Mouse (Mus musculus): Measurements from ENCODE around the gene Pik3c2a. TPM values are rescaled to one million over a fixed set of nuclear protein-coding genes. Genes with fewer than 3 reads are reported as not detected.

The Pik3c2a gene
- total RNA-seq, 1 experiment: 36.4 TPM

- TF ChIP-seq CHD2 (IDR thresholded peaks at IDR 0.05; ENCODE audit: low read depth, low read length) (peak; percentile 26; the same call in 1 of the 2 replicates), MAFK (IDR thresholded peaks at IDR 0.05; ENCODE audit: insufficient read depth, low read depth, low read length) (no peak)
- H3K4me3 ChIP-seq (ENCODE audit: insufficient read depth in 1 of 2, low read depth in 1 of 2, low read length in 2 of 2, poor library complexity in 1 of 2, severe bottlenecking in 1 of 2): peak overlapping the region; percentile 66 to 72
- H3K27ac ChIP-seq (ENCODE audit: insufficient read depth, low read depth, low read length, poor library complexity, severe bottlenecking): no peak overlapping the region
- in situ Hi-C loops (cut with MboI; ENCODE audit: low sequenced_read_pairs in 2 of 2, unreplicated experiment in 2 of 2): no loop called here
- no peaks in the 10 kb centered on the region for H3K36me3 ChIP-seq (ENCODE audit: control insufficient read depth, insufficient read depth, low read length, poor library complexity, severe bottlenecking)
- H3K9me3 ChIP-seq (ENCODE audit: control insufficient read depth, insufficient read depth, low read depth, low read length): no peaks in the 10 kb centered on the region
- peak; percentile 44 for DNase-seq (ENCODE audit: low read depth, low spot score)
- H3K4me1 ChIP-seq (ENCODE audit: control insufficient read depth in 2 of 2, insufficient read depth in 2 of 2, low read length in 2 of 2, poor library complexity in 1 of 2): 0 out of 4 replicates have a peak, but pooled peaks cover 0 to 1% of the 10 kb centered on the region in 2 experiments
- peak overlapping the region; percentile 73 for H3K9ac ChIP-seq (ENCODE audit: insufficient read depth, low read depth, low read length, poor library complexity, severe bottlenecking)
Observed at GRCm38 (mm10) chr7:116443697-116444325, 562 bp upstream of the Pik3c2a start.

- Histone ChIP-seq H3K27ac (ENCODE audit: insufficient read depth, low read depth, low read length, poor library complexity, severe bottlenecking) (no peak overlapping the region), H3K4me3 (ENCODE audit: insufficient read depth in 1 of 2, low read depth in 1 of 2, low read length in 2 of 2, poor library complexity in 1 of 2, severe bottlenecking in 1 of 2) (peak overlapping the region in 1 of 2 experiments; percentile 72; a peak in 2 of 4 replicates), H3K9ac (ENCODE audit: insufficient read depth, low read depth, low read length, poor library complexity, severe bottlenecking) (no peak overlapping the region; the same call in 1 of the 2 replicates), H3K9me3 (ENCODE audit: control insufficient read depth, insufficient read depth, low read depth, low read length) (no peaks in the 10 kb centered on the region), H3K4me1 (ENCODE audit: control insufficient read depth in 2 of 2, insufficient read depth in 2 of 2, low read length in 2 of 2, poor library complexity in 1 of 2) (0 out of 4 replicates have a peak, but pooled peaks cover 0 to 1% of the 10 kb centered on the region in 2 experiments), H3K36me3 (ENCODE audit: control insufficient read depth, insufficient read depth, low read length, poor library complexity, severe bottlenecking) (no peaks in the 10 kb centered on the region)
- no peak for DNase-seq (ENCODE audit: low read depth, low spot score)
- in situ Hi-C loops (cut with MboI; ENCODE audit: low sequenced_read_pairs in 2 of 2, unreplicated experiment in 2 of 2): no loop called here
- TF ChIP-seq ZC3H11A (IDR thresholded peaks at IDR 0.05; ENCODE audit: borderline replicate concordance, low read depth, low read length): no peak
- no peak for TF ChIP-seq ZNF384 (IDR thresholded peaks at IDR 0.05; ENCODE audit: low read depth, low read length)
- no peak for TF ChIP-seq CHD2 (IDR thresholded peaks at IDR 0.05; ENCODE audit: low read depth, low read length)
- no peak for TF ChIP-seq MAFK (IDR thresholded peaks at IDR 0.05; ENCODE audit: insufficient read depth, low read depth, low read length)
- no peak for TF ChIP-seq HCFC1 (IDR thresholded peaks at IDR 0.05; ENCODE audit: borderline replicate concordance, insufficient read depth, low read length)
Observed at GRCm38 (mm10) chr7:116442226-116442625, 1.0 kb downstream of the Pik3c2a start.

- no peak for DNase-seq (ENCODE audit: low read depth, low spot score)
- Histone ChIP-seq H3K36me3 (ENCODE audit: control insufficient read depth, insufficient read depth, low read length, poor library complexity, severe bottlenecking) (no peaks in the 10 kb centered on the region), H3K4me3 (ENCODE audit: insufficient read depth in 1 of 2, low read depth in 1 of 2, low read length in 2 of 2, poor library complexity in 1 of 2, severe bottlenecking in 1 of 2) (no peak overlapping the region), H3K4me1 (ENCODE audit: control insufficient read depth in 2 of 2, insufficient read depth in 2 of 2, low read length in 2 of 2, poor library complexity in 1 of 2) (0 out of 4 replicates have a peak, but pooled peaks cover 0 to 1% of the 10 kb centered on the region in 2 experiments), H3K27ac (ENCODE audit: insufficient read depth, low read depth, low read length, poor library complexity, severe bottlenecking) (no peak overlapping the region), H3K9ac (ENCODE audit: insufficient read depth, low read depth, low read length, poor library complexity, severe bottlenecking) (no peak overlapping the region), H3K9me3 (ENCODE audit: control insufficient read depth, insufficient read depth, low read depth, low read length) (no peaks in the 10 kb centered on the region)
- in situ Hi-C loops (cut with MboI; ENCODE audit: low sequenced_read_pairs in 2 of 2, unreplicated experiment in 2 of 2): no loop called here
- no peak for TF ChIP-seq CHD2 (IDR thresholded peaks at IDR 0.05; ENCODE audit: low read depth, low read length)
- no peak for TF ChIP-seq HCFC1 (IDR thresholded peaks at IDR 0.05; ENCODE audit: borderline replicate concordance, insufficient read depth, low read length)
- TF ChIP-seq ZC3H11A (IDR thresholded peaks at IDR 0.05; ENCODE audit: borderline replicate concordance, low read depth, low read length): no peak
- no peak for TF ChIP-seq MAFK (IDR thresholded peaks at IDR 0.05; ENCODE audit: insufficient read depth, low read depth, low read length)
- no peak for TF ChIP-seq ZNF384 (IDR thresholded peaks at IDR 0.05; ENCODE audit: low read depth, low read length)
Observed at GRCm38 (mm10) chr7:116441346-116441745, 1.9 kb downstream of the Pik3c2a start.

GRCm38 (mm10) chr7:116431661-116432060 lies 11.6 kb downstream of the Pik3c2a start:
- no peak for DNase-seq (ENCODE audit: low read depth, low spot score)
- H3K4me3 ChIP-seq (ENCODE audit: insufficient read depth in 1 of 2, low read depth in 1 of 2, low read length in 2 of 2, poor library complexity in 1 of 2, severe bottlenecking in 1 of 2): no peak overlapping the region
- no peak overlapping the region for H3K27ac ChIP-seq (ENCODE audit: insufficient read depth, low read depth, low read length, poor library complexity, severe bottlenecking)
- no peak overlapping the region for H3K9ac ChIP-seq (ENCODE audit: insufficient read depth, low read depth, low read length, poor library complexity, severe bottlenecking)
- no peak for TF ChIP-seq MAFK (IDR thresholded peaks at IDR 0.05; ENCODE audit: insufficient read depth, low read depth, low read length)
- no peak for TF ChIP-seq ZNF384 (IDR thresholded peaks at IDR 0.05; ENCODE audit: low read depth, low read length)
- TF ChIP-seq HCFC1 (IDR thresholded peaks at IDR 0.05; ENCODE audit: borderline replicate concordance, insufficient read depth, low read length): no peak
- TF ChIP-seq CHD2 (IDR thresholded peaks at IDR 0.05; ENCODE audit: low read depth, low read length): no peak
- TF ChIP-seq ZC3H11A (IDR thresholded peaks at IDR 0.05; ENCODE audit: borderline replicate concordance, low read depth, low read length): no peak
- in situ Hi-C loops (cut with MboI; ENCODE audit: low sequenced_read_pairs in 2 of 2, unreplicated experiment in 2 of 2): no loop called here
- no peaks in the 10 kb centered on the region for H3K4me1 ChIP-seq (ENCODE audit: control insufficient read depth in 2 of 2, insufficient read depth in 2 of 2, low read length in 2 of 2, poor library complexity in 1 of 2)
- H3K9me3 ChIP-seq (ENCODE audit: control insufficient read depth, insufficient read depth, low read depth, low read length): no peaks in the 10 kb centered on the region
- no peaks in the 10 kb centered on the region for H3K36me3 ChIP-seq (ENCODE audit: control insufficient read depth, insufficient read depth, low read length, poor library complexity, severe bottlenecking)
